Mouse (Mus musculus) bone marrow macrophage, adult 2 months (primary cell): ENCODE results near the gene Megf6.

Source experiments
- CTCF ChIP-seq: IDR thresholded peaks from 2 replicates; pipeline ENCODE4 v1.5.1; 2012; ENCODE audit warnings: low read depth, mild to moderate bottlenecking, low read length, moderate library complexity
- POLR2A ChIP-seq: IDR thresholded peaks from 2 replicates; pipeline ENCODE4 v1.6.1; 2012; ENCODE audit warnings: mild to moderate bottlenecking, low read depth, low read length, borderline replicate concordance

DNA sequence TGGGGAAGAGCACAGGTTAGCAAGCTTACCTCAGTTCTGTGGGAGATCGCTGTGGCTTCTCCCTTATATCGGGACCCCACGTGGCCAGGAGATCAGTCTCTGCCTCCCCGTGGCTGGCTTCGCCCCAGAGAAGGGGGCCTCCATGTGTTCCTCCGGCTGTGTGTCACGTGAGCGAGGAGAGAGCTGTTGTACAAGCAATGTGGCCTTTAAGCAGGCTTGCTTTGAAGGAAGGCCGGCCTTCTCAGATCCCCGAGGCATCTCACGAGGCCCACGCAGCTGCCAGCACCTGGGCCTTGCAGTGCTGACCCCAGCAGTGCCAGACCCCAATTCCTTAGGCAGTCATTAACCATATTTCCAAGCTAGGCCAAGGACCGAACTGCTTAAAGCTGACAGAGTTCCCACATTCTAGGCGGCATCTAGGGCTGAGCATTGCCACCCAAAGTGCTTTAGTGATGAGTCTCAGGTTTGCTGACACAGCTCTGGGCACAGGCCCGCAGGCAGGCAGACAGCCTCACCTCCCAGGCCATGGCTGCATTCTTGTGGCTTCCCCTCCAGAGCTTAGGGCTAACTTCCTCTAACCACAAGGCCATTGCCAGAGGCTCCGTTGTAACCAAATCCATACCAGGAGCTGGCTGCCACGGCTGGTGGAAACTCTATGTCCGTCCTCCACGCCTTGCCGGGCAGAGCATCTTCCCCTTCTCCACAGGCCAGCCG, 77.7 kb downstream of the Megf6 start:
- no peak for TF ChIP-seq CTCF
- TF ChIP-seq POLR2A = no peak
